Mouse (Mus musculus) cerebellum, postnatal 10 days (tissue): Measurements from ENCODE around the gene Prkn.

Experiments used
- DNase-seq, 2 experiments: peaks; one replicate each; pipeline ENCODE4 v3.0.0; 2021; ENCODE audit warnings: mixed read lengths in 2 of 2

Gene Prkn

DNA sequence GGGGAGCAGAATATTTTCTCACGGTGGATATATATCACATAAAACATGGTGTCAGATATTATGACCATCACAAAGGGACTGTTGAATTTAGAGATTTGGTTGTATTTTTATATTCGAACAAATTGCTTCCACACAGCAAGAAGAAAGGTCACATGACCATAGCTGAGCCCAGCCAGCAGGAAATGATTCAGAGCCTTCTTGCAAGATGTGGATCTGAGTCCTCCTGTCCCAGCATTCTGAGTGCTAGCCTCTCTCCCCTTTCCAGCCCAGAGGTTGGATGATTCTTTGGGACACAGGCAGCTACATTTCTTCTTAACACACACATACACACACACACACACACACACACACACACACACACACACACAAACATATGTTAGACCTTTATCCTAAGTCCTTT lies 1022.2 kb downstream of the Prkn start:
- DNase-seq: no peak

DNA sequence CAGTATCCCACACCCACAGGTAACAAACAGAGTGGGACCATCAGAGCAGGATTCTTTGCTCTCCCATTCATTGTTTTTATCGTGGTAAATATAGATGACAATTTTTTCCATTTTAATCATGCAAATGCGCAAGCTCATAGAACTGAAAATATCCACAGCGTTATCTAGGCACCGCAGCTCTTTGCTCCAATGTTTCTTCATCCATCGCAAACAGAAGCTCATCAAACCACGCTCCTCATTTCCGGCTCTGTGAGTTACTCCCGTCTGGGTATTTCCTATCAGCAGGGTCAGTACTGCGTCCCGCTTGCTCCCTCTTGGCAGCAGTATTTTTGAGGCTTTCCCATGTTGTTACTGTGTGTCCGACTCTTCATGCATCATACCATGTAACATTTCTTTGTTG lies 1022.8 kb downstream of the Prkn start:
- DNase-seq: no peak

DNA sequence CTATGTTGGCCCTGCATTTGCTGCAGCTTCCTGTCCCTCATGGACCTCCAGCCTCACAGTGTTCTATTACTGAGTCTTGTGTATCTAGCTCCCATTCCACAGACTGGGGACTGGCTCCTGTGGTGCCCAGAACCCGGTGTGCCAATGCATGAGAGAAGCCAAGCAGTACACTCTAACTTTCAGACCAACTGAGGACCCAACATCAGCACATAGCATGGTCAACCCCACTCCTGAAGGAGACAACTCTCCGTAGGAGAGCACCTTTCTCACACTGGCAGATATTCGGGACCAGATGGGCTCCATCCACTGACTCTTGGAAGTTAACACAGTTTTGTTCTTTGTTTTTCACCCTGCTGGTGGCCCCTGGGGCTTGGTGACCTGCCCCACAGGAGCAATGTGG lies 1026.0 kb downstream of the Prkn start:
- no peak for DNase-seq

DNA sequence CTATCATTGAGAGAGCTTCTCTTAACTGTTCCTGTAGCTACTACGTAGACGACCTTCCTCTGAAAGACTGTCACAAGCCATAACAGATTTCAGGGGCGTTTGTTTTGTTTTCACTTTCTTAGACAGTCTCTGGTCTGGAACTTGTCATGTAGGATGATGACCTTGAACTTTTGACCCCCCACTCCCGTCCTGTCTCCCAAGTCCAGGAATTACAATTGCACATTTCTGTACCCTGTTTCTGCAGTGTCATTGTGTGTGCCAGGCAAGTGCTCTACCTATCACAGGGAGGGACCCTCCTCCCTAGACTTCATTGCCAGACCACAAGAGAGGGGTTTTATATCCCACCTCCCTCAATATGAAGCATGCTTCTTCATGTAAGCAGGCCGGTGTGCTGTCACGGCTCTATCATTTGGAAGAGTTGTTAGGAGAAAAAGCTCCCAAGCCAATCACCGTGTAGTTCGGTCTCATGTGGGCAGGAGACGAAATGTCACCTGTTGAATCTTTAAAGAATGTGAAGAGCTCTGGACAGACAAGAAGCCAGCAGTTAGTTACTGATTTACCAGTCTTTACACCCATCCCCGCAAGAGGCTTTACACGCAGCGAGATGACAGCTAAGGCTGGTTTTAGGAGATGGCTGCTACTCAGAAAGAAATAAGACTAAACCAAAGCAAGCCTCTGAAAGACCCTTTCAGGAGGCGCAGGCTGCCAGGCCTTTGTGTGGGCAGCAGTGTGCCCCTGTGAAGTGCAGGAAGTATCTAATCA lies 1027.3 kb downstream of the Prkn start:
- DNase-seq: no peak

DNA sequence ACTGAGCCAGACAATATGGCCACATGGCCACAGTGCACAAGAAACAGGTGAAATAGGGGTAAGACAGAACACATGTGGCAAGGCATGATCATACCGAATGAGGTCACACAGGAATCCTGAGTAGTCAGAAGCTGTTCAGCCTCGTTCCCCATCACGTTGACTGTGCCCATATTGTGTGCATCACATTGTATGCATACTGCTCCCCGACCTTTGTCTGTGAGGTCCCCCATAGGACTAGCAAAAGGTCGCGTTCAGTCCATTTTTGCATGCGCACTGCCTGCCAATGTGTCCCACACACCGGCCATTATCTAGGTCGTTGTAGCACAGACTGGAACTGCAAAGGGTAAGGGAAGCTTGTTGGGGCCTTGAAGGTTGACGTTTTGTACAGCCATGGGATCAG lies 1030.4 kb downstream of the Prkn start:
- no peak for DNase-seq

DNA sequence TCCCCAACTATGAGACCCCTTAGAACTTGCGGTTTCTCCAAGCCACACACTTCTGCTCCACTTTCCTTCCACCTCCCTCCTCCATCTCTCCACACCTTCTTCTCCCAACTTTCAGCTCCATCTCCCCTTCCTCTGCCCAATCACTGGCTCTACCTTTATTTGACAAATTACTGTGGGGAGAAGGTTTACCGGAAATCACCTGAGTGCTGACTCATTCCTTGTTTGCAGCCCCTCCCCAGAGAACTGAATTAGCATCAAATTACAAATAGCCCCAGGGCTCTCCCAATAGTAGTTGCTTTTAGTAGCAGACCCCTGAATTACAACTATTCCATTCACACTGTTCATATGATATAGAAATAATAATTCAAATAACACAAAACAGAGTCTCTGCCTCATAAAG lies 1036.1 kb downstream of the Prkn start:
- no peak for DNase-seq

DNA sequence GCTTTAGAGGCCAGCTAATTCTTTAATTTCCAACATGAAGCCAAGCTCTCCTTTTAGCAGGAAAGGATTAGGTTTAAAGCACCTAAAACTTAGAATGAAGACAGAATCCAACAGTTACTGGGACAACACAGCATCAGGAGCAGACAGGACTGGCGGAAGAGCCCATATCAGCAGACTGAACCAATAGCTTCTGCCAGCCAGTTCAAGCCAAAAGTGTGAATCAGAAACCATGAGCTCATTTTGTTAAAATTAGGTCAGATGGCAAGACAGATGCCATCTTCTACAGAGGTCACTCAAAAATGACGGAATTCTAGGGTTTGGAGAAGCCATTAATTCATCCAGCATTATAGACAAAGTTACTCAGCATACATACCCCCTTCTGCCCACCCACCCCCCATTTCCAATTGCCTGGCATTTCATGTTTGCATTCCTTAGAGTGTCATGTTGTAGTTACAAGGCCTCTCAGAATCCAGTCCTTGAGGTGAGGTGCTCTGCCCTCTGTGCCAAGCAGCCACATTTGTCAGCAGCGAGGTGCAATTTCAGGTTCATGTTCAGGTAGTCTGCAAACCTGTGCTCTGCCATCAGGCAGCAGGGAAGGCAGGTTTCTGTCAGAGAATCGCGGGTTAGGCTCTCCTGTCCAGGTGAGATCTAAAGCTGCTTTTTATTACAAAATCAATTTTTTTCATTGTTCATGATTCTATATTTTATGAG lies 1041.1 kb downstream of the Prkn start:
- peak in 1 of 2 experiments; percentile 30 for DNase-seq

DNA sequence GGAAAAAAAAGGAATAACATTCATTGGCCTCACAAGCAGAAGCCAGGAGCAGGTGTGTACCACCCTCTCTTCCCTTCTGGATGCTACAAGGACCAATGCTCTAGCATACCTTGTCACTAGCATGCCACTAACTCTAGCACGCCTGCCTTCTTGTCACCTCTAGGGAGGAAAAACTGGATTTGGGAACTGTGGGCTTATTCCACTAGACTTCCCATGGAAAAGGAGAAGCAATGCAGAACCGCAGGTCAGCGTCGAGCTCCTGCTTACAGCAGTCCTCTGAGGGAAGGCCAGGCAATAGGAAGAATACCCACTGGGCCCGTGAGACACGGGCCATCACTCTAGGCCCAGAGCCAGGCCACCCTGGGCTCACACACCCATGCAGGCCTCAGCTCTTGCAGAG lies 1045.4 kb downstream of the Prkn start:
- peak in 1 of 2 experiments; percentile 28 for DNase-seq

DNA sequence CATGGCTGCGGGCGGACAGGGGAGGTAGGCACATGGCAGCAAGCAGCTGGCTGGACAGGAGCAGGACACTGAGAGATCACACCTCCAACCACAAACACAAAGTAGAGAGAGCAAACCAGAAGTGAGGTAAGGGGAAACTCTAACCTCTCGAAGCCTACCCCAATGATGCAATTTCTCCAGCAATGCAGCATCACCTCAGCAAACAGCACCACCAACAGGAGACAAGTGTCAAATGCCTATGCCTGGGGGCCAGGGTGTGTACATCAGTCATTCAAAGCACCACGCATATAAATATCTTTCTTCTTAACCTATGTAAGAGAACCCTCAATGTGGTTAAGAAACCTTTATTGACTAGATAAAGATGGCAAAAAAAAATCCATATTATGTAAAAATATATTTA lies 1046.8 kb downstream of the Prkn start:
- DNase-seq: peak; percentile 47 to 51

DNA sequence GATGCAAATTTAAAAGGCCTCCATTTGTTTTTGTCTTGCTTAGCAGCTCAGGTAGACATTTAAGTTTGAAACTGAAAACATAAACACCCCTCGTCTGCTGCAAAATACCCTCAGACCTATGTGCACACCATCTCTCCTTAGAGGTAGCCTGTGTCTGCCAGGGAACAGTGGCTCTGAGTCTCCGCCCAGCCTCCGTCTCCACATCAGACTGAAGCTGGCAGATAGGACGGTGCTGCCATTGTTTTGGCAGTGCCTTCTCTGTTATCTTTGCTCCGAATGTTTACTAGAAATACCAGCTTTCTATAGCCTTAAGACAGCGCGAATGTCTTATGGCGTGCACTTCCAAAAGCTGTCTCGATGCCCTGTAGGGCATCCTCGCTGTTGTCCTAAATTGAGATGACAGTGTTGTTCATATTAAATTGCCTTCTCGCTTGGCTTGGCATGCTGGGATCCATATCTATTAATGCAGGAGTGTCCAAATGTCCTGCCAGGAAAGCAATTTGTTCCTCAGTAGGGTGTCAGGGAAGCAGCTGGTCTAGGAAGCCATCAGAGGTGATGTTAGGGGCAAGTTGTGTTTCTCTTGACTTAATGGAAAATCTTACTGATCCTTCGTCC lies 1047.5 kb downstream of the Prkn start:
- peak; percentile 88 to 92 for DNase-seq

DNA sequence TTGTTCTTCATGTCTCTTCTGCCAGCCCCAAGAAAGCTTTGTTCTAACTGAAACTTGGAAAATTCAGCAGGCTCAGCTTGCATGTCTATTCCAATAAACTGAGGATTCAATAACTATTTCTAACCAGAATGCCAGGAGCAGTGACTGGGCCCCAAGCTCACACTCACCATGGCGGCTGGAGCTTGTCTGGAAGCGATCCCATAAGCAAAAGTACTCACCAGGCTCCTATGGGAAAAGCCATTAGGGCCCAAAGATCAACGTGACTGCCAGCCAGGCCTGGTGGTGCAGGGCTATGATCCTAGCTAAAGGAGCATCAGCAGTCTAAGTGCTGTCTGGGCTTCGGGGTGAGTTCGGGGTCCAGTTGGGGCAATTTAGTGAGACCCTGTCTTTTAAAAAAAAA lies 1048.6 kb downstream of the Prkn start:
- peak in 1 of 2 experiments; percentile 56 for DNase-seq

DNA sequence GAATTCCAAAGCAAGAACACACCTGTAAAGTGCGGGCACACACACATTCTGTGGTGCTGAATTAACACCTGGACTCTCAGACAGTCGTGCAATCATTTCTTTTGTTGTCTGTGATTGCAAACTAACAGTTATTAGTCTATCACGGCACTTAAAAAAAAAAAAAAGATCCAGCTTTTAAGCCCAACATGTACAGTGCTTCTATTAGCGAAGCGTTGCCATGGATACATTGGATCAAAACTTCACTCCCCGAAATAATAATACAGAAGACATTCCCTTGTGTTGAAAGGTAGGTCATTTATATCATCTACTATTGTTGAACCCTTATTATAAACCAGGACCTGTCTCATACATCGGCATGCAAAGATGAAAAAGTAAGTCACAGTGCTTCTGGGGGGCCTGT lies 1060.1 kb downstream of the Prkn start:
- no peak for DNase-seq

DNA sequence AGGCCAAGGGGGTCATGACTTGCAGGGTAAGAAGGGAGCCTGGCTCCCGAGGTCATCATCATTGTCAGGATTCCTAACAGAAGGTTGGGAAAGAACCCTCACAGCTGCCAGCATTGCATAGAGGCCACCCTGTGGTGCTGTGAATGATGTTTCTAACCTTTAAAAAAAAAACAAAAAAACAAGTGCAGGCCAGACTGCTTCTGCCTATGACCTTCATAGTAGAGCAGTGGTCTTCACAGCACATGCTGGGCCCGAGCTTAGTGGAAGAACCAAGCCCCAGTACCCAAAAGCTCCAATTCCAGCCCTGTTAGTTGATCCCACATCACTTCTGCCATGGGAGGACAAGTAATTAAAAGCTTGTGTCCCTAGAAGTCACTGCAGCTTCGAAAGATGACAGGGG lies 1061.5 kb downstream of the Prkn start:
- no peak for DNase-seq

DNA sequence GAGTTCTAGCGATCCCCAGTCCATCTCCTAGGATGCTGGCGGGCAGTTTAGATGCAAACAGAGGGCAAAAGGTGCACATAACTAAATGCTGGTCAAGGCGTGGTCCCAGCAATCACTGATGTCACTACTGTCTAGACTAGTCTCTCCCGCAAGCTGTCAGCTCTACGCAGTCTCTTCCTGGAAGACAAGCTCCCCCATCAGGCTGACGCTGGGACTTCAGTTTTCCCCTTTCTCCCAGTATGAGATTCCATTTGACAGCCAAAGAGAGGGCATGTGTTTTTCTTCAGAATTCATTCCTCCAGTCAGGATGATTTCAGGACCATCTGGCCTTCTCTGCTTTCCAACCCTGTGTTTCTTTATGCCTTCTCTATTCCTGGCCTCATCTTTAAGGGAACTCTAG lies 1062.8 kb downstream of the Prkn start:
- peak; percentile 87 to 89 for DNase-seq

DNA sequence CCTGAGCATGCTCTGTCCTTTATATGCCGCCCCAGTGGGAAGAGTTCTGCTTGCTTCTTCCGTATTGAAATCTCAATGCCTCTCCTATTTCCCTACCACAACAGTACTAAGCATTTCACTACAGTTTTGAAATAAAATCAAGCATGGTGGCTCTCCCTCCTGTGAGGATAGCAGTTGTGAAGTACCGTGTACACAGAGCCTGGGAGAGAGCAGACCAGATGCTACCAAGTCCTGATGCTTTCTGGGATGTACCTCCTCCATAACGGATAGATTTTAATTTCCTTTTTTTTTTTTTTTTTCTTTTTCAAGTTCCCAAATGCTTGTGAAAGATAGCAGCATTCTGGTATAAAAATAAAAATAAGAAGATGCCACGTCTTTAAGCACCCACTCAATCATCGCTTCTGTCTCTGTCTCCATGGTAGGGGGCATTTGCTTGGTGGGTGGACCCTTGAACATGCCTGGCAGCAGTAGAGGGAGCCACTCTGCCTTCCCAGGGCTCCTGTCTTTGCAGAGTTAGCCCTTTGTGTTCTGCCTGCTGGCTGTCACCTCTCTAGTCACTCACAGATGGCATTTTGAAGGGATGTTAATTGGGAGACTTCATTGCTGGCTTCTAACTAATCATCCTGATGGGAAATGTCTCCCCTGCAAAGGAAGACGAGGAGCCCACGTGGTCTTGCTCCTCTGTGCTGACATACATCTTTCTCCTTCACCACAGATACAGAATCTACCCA lies 1070.6 kb downstream of the Prkn start:
- peak; percentile 34 to 48 for DNase-seq

DNA sequence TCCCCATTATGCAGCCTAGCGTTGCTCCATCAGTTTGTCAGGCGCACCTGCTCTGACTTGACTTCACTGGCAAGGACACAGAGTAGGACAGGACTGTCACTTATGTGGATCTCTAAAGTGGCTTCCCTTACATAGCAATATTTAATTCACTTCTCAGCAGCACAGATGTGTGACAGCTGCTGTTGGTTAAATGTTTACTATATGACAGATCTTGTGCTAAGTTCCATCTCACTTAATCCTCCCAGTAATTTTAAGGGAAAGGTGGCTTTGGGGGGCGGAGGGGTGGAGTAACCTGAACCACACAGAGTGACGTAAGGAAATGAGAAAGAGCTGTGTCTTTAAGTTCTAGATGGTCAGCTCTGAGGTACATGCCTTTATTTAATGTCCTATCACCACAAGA lies 1072.0 kb downstream of the Prkn start:
- DNase-seq: no peak

DNA sequence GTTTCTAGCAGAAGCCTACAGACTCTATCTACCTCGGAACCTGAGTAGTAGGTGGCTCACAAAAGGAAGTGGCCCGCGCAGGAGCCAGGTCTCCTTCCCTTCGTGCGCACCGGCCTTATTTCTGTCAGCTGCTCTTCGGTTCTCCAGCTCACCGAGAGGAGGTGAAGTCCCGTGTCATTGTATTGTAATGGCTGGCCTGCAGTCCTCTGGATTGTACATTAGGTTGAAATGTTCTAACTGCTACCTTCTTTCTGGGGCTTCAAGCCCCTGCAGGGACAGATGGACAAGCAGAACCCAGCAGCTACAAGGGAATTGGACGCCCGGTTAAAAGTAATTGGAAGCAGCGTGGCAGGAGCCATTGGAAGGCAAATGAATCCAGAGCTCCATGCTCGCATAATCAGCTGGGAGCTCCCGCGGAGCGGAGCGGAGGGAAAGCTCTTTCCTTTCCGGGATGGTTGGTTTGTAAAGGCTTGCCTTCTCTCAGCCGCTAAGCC lies 1072.7 kb downstream of the Prkn start:
- peak; percentile 72 to 84 for DNase-seq

DNA sequence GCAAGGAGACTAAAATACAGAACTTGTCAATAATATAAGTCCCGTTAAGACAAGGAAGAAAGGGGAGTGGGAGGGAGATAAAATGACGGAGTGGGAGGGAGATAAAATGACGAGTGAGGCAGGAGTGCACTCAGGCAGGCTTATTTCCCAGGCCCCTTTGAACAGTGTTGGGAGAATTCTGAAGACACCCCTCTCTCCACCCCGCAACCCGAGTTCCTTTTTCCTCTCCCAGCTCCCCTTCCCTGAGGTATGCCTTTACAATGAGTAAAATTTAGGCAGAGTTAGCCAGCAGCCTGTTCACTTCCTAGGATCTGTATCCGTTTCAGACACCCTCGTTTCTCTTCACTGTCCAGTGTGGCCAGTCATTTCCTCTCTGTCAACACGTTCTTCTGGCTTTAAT lies 1073.4 kb downstream of the Prkn start:
- no peak for DNase-seq

DNA sequence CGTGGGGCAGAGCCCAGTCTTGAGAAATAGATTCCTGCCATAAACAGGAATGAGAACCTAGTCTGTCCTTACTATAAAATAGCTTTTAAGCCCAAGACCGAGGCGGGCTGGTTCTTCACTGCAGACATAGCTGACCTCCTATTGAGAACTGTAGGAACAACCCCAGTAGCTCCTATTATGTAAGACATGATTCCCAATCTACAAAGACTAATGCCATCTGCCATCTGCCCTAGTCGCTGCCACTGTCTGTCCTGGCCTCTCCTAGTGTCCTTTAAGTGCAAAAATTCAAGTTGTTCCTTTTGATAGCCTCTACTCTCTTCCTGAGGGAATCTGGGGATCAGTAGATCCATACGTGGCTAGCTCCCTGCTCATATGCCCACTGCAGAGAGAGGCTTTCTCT lies 1074.3 kb downstream of the Prkn start:
- no peak for DNase-seq

DNA sequence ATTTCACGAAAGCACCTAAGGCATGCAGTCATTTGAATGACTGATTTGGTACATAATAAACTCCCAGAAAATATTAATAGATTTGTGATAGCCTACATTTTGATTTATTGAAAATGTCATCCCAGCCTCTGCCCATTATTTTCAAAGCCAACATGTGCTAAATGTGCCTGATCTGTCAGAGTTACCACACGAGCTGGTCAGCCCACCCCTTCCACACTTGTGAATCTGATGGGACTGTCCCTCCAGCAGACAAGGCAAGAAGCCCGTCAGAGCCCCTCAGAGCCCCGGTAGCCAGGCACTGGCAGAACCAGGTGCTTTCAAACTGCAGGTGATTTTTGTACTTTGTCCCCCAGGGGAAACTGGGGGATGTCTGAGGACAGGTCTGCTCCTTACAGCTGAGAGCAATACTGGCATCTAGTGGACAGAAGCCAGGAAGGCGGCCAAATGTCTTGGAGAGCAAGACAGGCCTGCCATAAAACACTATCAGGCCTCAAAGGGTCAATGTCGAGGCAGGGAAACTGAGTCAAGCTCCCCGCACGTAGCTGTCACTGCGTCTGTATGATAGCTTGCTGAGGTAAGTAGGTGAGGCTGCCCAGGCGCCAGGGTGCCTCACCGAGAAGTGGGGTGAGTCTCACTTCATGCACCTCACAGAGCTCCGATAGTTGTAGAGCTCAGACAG lies 1078.1 kb downstream of the Prkn start:
- peak; percentile 85 to 87 for DNase-seq

DNA sequence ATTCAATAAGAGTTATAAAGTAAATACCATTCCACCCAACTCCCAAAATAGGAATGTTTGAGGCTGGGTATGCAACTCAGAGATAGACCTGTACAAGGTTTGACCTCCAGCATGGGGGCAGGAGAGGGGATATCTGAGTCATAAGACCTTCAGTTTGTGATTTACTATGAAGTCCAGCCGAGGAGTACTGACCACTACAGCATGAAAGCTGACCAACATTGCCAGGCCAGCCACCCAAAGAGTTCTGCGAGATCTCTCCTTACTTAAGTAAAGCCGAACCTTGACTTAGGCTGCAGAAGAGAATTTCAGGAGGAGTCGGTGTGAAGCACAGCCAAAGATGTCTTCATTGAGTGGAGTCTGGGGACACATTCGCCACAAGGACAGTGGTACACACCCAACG lies 1079.4 kb downstream of the Prkn start:
- DNase-seq: no peak

DNA sequence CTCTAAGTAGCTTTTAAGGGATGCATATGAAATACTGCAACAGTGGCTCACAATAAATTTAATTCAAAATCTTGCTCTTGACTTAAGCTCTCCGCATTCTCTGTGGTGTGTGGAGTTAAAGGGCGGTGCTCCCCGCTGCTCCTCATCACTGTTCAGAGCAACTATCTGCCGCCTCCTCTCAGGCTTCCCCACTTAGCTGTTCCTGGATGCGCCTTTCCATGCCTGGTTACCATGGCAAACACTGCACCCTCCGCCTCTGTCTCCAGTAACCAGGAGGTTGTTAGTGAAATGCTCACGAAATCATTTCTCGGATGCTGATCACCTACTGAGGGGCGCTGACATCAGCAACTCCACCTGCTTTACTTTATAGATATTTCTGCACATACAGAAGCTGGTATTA lies 1080.8 kb downstream of the Prkn start:
- no peak for DNase-seq

DNA sequence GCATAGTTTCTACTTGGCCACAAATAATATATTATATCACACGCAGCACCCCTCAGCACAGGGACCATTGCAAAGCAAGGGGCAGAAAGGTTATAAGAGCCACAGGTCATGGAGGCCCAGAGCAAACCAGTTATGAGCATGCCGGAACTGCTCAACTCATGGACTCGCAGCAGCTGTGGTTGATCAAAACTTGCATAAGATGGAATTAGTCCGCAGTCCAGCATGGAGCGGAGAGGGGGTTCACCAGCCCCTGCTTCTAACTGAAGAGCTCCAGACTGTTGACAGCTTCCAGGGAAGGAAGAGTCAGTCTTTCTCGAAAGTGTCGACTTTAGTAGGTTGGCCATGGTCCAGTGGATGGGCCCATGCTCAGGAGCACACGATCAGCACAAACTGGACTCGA lies 1083.8 kb downstream of the Prkn start:
- DNase-seq: no peak
